Mouse (Mus musculus): ENCODE results near the gene Snrnp35.
A peak's percentile ranks its signal among the peaks of the same experiment; 100 is the strongest.

DNA sequence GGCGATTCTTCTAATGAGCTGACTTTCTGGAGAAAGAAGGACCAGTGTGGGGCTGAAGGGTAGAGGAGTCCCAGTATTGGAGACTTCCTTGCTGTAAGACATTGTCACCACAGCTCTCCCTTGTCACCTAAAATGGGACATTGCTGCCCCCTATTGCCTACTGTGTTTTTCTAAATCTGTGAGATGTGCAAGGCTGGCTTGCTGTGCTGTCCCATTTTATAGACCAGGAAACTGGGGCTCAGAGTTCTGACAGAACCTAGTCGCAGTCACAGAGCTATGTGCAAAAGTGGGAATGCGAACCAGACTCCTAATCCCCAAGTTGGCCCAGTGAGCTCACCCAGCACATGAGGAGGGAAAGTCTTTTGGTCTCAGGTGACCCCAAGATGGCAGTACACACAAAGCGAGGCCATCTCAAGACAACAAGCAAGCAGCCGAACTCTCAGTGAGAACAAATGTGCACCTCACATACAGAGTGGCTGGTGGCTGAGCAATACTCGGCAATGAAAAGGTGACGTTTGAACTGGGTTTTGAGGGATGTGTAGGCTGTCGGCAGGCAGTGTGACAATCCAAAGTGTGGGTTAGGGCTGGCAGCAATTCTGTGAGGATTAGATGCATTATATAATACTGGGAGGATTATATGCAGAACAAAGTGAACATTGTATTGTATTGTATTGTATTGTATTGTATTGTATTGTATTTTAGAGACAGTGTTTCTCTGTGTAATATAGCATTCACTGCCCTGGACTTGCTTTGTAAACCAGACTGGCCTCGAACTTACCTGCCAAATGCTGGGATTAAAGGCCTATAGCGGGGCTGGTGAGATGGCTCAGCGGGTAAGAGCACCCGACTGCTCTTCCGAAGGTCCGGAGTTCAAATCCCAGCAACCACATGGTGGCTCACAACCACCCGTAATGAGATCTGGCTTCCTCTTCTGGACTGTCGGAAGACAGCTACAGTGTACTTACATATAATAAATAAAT is 56.2 kb downstream of the Snrnp35 start:
- TF ChIP-seq CTCF (IDR thresholded peaks at IDR 0.05; ENCODE audit: borderline replicate concordance, extremely low read depth, insufficient read depth, insufficient read length) (peak; percentile 42; the same call in 1 of the 2 replicates), POLR2A (IDR thresholded peaks at IDR 0.05; ENCODE audit: borderline replicate concordance, extremely low read depth, insufficient read depth, insufficient read length, poor library complexity, severe bottlenecking) (no peak)
